Mouse (Mus musculus) adrenal gland, adult 8-10 months (tissue): ENCODE data around the gene Mepce. TPM values are rescaled to one million over a fixed set of nuclear protein-coding genes. Genes with fewer than 3 reads are reported as not detected.

ENCODE experiments used
- DNase-seq: peaks from one replicate; pipeline ENCODE4 v3.0.0; 2022
- total RNA-seq, 4 experiments: library from RNA; stranded (reverse); gene quantifications; 2 replicates each; pipeline ENCODE4 v1.2.4; 2022

Gene Mepce
- total RNA-seq, 4 experiments from 2014 or later = 53.8 to 66.8 (median 56.1) TPM

DNA sequence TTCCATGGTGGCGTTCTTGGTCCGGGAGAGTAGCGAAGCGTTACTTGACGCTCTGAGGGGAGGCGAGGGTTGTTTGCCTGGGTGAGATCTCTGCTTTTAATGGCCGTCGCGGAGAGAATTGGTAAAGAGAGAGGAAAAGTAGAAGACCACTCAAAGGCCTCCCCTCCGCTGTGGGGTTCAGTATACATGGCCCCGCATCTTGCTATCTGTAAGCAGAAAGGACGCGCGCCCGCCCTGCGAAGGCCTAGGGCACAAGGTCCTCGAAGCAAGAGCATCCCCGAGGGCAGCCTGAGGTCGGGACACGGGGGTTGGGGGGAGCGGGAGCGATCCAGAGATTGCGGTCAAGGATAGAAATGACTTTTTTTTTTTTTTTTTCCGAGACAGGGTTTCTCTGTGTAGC lies 716 bp upstream of the Mepce start:
- peak; percentile 58 for DNase-seq

DNA sequence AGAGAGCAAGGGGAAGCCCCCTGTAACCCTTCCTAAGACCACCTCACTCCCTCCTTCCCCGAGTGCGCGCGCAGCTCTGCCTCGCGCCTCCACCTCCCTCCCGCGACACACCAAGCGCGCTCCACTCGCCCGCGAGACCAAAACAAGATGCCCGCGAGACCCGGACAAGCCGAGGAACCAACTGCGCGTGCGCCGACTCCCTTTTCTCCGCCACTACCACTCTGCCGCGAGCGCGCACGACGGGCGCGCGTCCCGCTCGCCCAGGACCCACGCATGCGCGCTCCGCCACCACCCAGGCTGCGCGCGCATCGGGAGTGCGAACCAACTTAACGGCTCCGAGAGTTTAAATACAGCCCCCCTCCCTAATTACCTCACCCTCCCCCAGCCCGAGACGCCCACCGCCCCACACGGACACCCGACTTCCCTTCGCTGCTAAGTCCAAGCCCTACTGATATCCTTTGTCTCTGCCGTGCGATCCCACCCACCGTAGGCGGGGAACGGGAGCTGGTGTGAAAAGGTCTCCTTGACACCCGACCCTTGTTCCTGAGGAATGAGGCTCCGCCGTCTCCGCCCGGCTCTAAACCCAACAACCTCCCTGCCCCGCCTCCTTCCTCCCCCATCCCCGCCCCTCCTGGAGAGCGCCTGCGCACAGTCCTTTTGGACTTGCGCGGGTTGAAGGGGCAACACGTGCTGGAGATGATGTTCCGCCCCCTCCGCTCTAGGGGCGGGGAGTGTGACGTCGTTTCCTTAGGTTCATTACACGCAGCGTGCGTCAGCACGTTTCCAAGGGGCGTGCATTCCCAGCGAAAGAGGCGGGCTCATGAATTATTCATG lies 1.1 kb downstream of the Mepce start:
- peak; percentile 99 for DNase-seq

DNA sequence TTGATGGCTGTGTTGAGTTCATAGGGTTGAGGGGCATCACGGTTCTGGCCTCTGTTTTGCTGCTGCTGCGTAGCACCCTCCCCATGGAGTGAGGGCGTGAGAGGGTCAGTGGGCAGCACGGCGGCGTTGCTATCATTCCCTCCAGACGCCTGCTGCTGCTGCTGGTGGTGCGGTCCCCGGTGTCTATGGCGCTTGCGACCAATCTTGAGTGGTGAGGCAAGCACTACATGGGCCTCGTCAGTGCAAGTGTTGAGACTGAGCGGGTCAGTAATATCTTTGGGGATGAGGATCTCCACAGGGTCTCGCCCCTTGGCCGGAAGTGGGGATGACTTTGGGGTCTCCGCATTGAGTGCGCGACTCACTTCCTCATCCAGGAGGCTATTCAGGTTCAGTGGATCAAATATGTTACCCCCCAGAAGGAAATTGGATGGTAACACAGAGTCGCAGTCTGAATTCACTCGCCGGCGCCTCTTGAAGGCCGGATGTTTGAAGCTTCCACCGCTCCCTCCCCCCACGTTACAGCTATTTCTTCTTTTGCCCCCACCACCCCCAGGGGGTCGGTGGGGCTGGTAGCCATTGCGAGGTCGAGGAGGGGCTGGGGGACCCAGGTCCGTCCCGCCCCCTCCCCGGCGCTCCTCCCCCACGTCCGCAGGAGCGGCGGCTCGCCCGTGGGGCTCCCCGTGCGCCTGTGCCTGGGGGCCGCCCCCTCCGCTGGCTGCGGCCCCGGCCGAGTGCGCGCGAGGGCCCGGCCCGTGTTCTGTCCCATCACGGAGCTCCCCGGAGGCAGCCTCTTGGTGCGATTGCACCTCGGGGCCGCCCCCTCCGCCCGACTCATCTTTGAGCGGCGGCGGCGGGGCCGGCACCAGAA lies 2.1 kb downstream of the Mepce start:
- peak; percentile 61 for DNase-seq

DNA sequence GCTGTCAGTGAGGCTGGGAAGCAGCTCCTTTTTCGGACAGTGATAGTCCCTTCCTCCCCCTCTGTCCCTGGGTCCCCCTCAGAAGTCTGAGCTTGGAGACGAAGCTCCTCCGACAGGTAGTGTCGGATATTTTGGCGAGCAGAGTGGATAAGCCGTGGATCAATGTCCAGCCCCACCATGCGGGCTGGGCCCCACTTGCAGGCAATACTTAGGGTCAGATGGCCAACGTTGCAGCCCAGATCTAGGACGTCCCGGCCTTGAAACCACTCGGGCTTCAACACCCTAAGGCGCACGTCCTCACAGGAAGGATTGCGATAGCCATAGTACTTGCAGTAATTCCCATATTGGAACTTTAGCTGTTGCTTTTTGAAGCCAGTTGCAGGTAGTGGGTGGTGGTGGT lies 2.9 kb downstream of the Mepce start:
- DNase-seq = peak; percentile 61

DNA sequence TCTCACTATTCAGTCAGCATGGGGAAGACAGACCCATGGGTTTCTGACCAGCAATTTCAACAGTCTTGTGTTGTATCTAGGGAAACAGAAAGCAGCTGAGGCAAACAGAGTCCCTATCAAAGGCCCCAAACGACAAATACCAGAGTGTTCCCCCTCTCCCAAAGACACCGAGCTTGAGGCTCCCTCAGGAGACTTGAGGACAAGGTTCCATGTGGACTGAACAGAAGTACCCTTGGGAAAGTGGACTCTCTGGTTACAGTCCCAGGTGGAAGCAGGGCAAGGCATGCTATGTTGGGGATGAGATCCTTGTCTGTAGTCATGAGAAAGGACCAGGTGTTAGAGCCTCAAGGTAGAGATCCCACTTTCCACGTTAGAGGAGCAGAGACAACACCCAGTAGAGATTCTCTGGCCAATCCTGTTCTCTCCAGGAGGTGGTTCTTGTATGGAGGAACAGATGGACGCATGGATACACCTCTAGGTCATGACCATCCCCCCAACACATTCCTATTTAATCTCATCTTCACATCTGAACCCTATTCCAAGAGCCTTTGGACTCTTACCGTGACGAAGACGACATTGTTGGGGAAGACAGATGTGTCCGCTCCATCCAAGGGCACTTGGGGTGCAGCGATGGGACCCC lies 3.4 kb downstream of the Mepce start:
- no peak for DNase-seq

DNA sequence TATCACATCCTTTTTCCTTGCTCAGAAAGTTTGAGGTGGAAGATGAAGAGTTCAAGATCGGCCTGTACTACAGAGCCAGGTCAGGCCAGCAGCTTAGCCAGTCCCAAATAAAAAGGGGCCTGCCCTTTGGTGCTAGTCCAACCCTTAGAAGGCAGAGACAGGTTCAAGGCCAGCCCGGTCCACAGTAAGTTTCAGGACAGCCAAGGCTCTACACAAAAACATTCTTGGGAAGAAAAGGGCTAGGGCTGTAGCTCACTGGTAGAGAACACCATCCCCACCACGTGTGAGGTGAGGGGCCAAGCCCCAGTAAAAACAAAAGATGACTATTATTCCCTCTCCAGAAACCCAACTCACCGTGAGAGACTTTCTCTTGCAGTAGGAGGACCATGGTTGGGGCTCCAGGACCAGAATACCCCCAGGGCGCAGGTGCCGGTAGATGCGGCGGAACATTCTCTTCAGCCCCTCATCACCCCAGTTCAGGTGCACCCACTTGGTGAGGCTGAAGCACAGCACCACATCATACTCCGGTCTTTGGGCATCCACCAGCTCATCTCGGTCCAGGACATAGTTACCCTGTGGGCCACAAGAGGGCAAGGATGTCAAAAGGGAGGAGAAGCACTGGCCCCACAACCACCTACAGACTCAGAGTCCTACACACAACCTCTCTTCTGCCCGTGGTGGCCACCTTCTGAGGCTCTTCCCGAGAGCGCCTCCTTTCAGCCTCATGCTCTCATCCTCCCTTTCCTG lies 4.5 kb downstream of the Mepce start:
- DNase-seq = no peak

DNA sequence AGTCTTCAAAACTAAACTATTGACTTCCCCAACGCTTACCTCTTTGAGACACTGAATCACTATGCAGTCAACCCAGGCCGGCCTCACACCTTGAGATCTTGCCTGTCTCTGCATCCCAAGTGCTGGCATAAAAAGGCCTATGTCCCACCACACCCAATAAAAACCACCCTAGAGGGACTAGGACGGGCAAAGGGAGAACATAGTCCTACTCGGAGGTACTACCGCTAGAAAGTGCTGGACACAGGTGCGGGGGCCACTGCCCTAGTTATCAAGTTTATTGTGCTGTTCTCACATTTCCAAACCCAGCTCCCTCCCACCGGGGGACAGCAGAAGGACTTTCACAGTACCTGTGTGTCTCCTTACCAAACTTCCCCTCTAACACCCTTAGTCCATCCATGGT lies 5.8 kb downstream of the Mepce start:
- DNase-seq = no peak

DNA sequence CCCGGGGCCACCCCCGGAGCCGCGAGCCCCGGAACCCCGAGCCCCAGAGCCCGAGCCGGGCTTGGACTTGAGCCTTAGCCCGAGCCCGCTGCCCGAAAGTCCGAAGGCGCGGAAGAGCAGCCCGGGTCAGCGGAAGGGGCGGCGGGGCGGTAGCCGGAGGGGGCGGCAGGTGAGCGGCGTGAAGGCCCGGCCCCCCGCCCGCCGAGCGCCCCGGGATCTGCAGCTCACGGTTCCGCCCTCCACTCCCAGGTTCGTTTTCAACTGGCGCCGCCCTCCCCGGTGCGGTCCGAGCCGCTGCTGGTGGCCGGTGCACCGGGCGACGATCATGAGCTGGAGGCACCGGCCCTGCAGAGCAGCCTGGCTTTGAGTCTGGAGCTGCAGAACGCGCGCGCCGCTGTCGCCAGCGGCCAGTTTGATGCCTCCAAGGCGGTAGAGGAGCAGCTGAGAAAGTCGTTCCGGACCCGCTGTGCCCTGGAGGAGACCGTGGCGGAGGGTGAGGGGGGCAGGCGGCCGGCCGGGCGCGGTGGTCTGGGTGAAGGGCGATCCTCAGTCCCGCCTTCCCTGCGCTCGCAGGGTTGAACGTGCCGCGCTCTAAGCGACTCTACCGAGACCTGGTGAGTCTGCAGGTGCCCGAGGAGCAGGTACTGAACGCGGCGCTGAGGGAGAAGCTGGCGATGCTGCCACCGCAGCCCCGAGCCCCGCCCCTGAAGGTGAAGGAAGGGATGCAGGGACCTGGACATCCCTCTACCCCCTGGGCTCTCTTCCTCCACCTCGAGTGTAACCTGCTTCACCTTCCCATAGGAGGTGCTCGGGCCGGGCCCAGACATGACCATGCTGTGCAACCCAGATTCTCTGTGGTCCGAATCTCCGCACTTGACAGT lies 8.2 kb downstream of the Mepce start:
- no peak for DNase-seq

DNA sequence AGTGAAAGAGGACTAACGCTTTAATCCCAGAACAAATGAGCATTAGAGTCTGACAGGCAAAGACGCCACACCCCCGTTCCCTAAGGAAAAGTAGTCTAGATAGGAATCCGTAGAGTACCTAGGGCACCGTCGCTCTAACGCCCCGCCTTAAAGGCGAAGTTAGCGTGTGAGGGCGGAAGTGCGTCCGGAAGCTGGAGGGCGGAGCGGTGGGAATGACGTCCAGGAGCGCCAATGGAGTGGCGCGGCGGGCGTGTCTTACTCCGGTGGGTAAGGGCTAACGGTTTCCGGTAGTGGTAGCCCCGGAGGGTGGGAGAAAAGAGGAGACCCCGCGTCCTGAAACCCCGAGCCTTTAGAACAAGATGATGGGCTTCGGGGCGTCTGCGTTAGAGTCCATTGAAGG lies 8.8 kb downstream of the Mepce start, which contains the start of gene Ppp1r35:
Ppp1r35 (plus strand) TSS at position 215 of the 400 bp plus-strand sequence.
- DNase-seq = peak; percentile 96

DNA sequence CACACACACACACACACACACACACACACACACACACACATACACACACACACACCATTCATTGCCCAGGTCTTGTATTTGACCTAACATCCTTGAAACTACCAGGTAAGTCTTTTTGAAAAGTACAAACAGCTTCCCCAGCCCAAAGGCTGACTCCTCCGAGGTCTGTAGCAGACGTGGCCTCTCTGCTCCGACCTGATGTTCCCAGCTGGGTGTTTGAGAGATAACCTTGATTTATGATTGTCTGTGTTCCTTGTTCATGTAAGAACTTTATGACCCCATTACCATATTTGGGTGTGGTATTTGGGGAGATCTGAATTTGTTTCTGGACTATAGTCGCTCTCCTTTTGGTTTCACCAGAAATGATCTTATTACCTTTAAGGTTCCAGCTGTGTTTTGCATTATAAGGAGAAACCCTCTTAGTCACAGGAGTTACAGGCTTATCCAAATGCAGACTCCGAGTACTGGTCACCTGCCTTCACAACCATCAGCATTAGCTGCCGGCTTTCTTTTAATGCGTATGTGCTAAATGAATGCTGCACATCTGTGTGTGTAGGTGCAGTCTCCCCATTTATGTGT lies 10.1 kb downstream of the Mepce start:
- DNase-seq = no peak

DNA sequence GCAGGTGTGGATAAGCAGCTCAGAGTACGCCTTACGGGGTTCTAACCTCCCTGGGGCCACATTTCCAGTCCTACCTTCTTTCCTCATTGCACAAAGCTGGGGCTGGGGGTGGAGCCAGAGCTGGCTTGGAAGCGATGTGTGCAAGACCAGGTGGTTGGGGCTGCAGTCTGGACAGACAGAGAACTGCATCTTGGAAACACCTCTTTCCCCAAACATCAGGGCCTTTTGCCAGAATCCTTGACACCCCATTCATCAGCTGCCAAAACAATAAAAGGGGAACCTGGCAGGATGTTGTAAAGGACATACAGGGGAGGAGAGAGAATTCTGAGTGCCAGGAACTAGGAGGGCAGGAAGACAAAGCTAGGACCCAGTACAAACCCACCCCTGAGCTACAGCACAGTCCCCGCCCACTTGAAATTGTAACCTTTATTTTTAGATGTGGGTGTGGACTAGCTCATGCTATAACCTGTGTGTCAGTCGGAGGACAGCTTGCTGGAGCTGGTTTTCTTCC lies 11.0 kb downstream of the Mepce start:
- no peak for DNase-seq

DNA sequence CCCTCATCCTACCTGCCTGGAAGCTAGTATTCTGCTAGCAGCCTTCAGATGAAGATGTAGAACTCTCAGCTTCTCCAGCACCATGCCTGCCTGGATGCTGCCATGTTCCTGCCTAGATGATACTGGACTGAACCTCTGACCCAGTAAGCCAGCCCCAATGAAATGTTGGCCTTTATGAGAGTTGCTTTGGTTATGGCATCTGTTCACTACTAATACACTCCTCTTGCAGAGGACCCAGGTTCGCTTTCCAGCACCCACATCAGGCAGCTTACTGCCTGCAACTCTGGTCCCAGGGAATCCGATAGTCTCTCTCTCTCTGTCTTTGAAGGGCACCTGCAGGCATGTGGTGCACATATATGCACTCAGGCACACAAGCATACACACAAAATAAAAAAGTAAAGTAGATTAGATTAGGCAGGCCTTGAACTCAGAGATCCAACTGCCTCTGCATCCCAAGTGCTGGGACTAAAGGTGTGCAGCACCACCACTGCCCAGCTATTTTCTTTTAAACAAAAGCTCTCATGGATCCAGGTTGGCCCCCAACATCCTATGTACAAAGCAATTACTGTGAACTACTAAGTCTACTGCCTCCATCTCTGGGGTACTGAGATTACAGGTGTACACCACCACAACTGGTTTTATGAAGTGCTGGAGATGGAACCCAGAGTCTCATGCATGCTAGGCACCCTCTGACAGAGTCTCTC lies 11.7 kb downstream of the Mepce start:
- no peak for DNase-seq

DNA sequence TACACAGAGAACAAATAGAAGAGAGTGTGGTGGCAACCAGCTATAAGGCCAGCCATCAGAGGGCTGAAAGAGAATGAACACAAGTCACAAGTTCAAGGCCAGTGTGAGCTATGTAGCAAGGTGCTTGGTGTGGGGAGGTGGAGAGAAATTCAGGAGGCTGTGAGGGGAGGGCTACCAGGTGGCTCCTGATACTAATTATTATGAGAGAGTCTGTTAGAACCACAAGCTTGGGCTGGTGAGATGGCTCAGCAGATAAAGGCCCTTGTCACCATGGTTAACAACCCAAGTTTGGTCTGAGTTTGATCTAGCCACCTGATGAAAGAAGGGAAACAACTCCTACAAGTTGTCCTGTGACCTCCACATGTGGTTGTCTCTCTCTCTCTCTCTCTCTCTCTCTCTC lies 14.7 kb downstream of the Mepce start:
- no peak for DNase-seq

DNA sequence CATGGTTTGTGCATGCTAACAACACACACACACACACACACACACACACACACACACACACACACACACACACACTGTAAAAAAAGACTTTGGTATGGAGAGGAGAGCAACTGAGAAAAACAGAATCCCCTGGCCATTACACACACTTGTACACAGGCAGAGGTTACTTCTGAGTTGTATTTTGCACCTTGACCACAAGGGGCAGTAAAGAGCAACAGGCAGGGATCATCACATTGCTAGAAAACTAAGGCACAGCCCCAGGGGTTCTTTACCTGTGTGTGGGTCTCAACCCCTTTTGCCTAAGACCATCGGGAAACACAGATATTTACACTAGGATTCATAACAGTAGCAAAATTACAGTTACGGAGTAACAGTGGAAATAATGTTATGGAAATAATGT lies 16.7 kb downstream of the Mepce start:
- no peak for DNase-seq

DNA sequence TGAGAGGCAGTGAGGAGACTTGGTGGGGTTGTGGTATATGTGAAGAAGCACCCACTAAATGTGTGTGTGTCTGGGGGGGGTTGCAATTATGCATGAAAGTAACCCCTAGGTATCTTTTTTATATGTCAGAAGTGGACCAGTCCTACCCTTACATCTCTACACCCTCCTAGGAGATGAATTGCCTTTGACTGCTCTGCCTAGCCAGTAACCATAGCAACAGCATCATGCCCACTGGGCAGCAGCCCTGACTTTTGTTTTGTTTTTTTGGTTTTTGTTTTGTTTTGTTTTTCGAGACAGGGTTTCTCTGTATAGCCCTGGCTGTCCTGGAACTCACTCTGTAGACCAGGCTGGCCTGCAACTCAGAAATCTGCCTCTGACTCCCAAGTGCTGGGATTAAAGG lies 19.0 kb downstream of the Mepce start:
- no peak for DNase-seq

DNA sequence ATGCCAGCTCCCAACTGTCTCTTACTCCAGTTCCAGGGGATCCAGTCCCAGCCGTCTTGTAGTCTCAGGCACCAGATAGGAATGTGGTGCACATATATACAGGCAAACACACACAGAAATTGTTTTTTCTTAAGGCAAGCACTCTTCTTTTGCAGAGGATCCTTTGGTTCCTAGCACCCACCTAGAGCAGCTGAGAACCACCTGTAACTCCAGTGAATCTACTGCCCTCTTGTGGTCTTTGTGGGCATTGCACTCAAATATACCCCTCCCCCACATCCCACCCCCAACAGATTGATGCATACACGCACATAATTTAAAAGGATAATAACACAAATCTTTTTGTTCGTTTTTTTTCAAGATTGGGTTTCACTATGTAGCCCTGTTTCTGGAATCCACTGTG lies 21.2 kb downstream of the Mepce start:
- no peak for DNase-seq

DNA sequence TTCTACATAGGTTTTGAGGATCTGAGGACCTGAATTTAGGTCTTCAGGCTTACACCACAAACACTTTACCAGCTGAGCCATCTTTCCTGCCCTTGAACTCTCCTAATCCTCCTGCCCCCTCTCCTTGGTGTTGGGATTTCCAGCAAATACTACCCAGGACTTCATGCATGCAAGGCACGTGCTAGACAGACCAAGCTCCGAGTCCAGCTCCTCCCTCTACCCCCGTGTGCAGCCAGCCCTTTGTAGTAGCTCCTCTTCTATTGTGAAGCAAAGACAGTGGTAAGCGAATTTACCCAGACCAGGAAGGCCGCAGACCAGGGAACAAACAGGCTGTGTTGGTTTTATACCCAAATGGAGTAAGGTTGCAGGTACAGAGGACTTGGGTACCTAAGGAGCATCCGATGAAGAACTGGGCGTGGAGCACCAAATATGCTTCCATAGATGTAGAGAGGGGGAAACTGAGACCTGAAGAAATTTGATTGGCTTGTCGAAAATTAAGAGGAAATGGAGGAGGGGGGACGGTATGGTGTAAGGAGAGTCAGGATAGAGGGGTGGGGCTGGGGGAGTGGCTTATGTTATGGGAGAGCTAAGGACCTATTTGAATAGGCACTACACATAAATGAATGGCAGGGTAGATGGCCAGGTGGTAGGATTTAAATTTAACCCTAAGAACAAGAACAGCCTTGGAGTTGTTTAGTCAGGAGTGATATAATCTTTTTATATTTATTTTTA lies 22.7 kb downstream of the Mepce start:
- DNase-seq = no peak

DNA sequence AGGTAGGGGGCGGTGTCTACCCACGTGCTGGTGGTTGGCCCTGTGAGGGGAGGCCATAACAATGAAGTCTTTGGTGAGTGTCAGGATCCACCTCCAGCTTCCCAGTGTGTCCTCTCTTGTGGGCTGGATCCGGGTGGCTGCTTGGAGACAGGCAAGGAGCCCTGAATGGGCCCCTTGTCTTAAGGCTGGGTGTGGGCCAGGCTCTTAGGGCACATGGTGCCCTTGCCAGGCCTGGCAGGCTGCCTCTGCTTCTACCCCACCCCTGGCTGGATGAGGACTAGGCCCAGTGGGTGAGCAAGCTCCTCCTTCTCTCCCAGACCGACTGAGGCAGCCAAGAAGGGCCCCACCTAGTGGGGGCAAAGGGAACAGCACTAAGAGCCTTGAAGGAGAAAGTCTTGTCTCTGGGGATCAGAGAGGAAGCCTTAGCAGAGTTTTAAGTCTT lies 27.5 kb downstream of the Mepce start:
- peak; percentile 76 for DNase-seq

DNA sequence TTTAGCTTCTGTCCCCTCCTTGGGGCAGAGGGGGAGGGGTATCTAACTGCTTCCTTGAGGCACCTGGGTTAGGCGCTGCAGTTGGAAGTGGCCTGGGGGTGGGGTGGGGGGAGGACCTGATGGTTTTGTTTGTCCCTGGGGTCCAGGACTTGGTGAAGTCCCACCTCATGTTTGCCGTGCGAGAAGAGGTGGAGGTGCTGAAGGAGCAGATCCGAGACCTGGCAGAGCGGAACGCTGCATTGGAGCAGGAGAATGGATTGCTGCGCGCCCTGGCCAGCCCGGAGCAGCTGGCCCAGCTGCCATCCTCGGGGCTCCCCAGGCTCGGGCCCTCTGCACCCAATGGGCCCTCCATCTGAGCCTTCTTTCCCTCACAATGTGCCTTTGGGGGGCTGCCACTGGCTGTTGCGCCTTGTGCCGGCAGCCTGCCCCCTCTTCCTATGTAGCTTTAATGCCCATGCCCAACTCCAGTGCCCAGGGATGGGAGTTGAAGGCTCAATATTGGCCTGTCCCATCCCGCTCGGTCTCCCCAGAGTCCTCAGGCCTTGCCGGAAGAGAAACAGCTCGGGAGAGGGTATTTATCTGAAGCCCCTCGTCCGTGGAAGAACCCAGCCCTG lies 28.4 kb downstream of the Mepce start:
- no peak for DNase-seq
